Comparison of ENCODE assay signal across 9 mouse cellular contexts in genomic region chr5:140336680-140337079, GRCm38 (mm10). TPM values are rescaled to one million over a fixed set of nuclear protein-coding genes. Genes with fewer than 3 reads are reported as not detected.
DNase-seq lines count a peak whose midpoint lies in the region; ATAC-seq lines count a peak whose summit lies in the region.
"Had no signal": no experiment of that assay in that cellular context is flagged by ENCODE, and none has a peak within 500 bp of the region (broad histone marks: within the 10 kb centered on the region; RNA-seq: fewer than 3 reads in every experiment).

No protein-coding gene starts in this region.

- 91% methylated on average over 1 of the region's 1 CpGs for WGBS in forebrain, embryonic 10.5 days
- WGBS in forebrain, embryonic 12.5 days: 82% methylated on average over 1 of the region's 1 CpGs

- no peaks in the 10 kb centered on the region for H3K27me3 ChIP-seq in forebrain, embryonic 10.5 days (ENCODE audit: poor library complexity, severe bottlenecking)
- H3K27me3 ChIP-seq in forebrain, embryonic 12.5 days: no peaks in the 10 kb centered on the region
- H3K27me3 ChIP-seq: hindbrain, embryonic 15.5 days had no signal

- peak; percentile 35 for DNase-seq in forebrain, embryonic 10.5 days (ENCODE audit: extremely low spot score, low spot score)
- DNase-seq in left cerebral cortex, adult 18-20 months (ENCODE audit: low spot score in 2 of 2): peak; percentile 7 to 25
- DNase-seq in left cerebral cortex, adult 11 months (ENCODE audit: low spot score): no peak
- DNase-seq in ES-CJ7 (ENCODE audit: low read depth, low spot score): peak; percentile 50
- DNase-seq in retina, embryonic 14.5 days (ENCODE audit: low spot score): peak; percentile 71
- DNase-seq in urinary bladder, adult 18-20 months (ENCODE audit: low spot score in 2 of 2): no peak

- no peak overlapping the region for H3K4me2 ChIP-seq in forebrain, embryonic 12.5 days
- H3K4me2 ChIP-seq: hindbrain, embryonic 15.5 days had no signal

- no peak overlapping the region for H3K27ac ChIP-seq in forebrain, embryonic 10.5 days
- H3K27ac ChIP-seq in forebrain, embryonic 12.5 days: no peak overlapping the region
- H3K27ac ChIP-seq: hindbrain, embryonic 15.5 days had no signal

- H3K9me3 ChIP-seq in forebrain, embryonic 10.5 days: peaks cover 9% of the 10 kb centered on the region; the same call in 1 of the 2 replicates
- H3K9me3 ChIP-seq in forebrain, embryonic 12.5 days: no peaks in the 10 kb centered on the region
- H3K9me3 ChIP-seq: hindbrain, embryonic 15.5 days had no signal

- H3K9ac ChIP-seq in forebrain, embryonic 12.5 days: no peak overlapping the region
- H3K9ac ChIP-seq: hindbrain, embryonic 15.5 days had no signal

- H3K4me1 ChIP-seq in forebrain, embryonic 10.5 days: peaks cover 10% of the 10 kb centered on the region
- peaks cover 4% of the 10 kb centered on the region; the same call in 1 of the 2 replicates for H3K4me1 ChIP-seq in forebrain, embryonic 12.5 days

- peaks cover 68% of the 10 kb centered on the region for H3K36me3 ChIP-seq in forebrain, embryonic 10.5 days (replicated peaks)
- peaks cover 35% of the 10 kb centered on the region for H3K36me3 ChIP-seq in forebrain, embryonic 12.5 days (replicated peaks)

- ATAC-seq in forebrain, embryonic 12.5 days (ENCODE audit: low FRiP score): no peak
- ATAC-seq in erythroblast, adult 5-6 weeks (replicated peaks; ENCODE audit: low FRiP score, poor library complexity, severe bottlenecking): 0 out of 2 replicates have a peak, but pooled peaks have one; percentile 24

- no peak overlapping the region for H3K4me3 ChIP-seq in forebrain, embryonic 10.5 days
- no peak overlapping the region for H3K4me3 ChIP-seq in forebrain, embryonic 12.5 days (replicated peaks)
- H3K4me3 ChIP-seq: hindbrain, embryonic 15.5 days had no signal

RNA-seq across cellular contexts. Expression of gene Mrm2, which starts 5.0 kb away (rescaled TPM):
- 22.9 TPM in 2 replicates for polyA plus RNA-seq in forebrain, embryonic 10.5 days (2016; fragmentation: Nextera tagmentation; extraction: Ambion mirVana)
- 18.5 and 19.6 TPM in 2 replicates for polyA plus RNA-seq in forebrain, embryonic 12.5 days (2016; fragmentation: Nextera tagmentation; extraction: Ambion mirVana)
- 10 to 100 TPM in 1 of 2 experiments, 1 to 10 TPM in 1; 9.5 to 12.2 TPM for total RNA-seq in left cerebral cortex, adult 18-20 months (2021)
- total RNA-seq in erythroblast, adult 5-6 weeks (2015; ENCODE audit: low replicate concordance): 2.5 TPM in 1 of 2 replicates, not detected in the other
- 0.42 and 1.7 TPM in 2 replicates for total RNA-seq in erythroblast, adult 5-6 weeks (2017; ENCODE audit: low replicate concordance)

RNA-seq across cellular contexts. Expression of gene Nudt1, which starts 15.2 kb away (rescaled TPM):
- polyA plus RNA-seq in forebrain, embryonic 10.5 days (2016; fragmentation: Nextera tagmentation; extraction: Ambion mirVana): 57.4 TPM in 2 replicates
- polyA plus RNA-seq in forebrain, embryonic 12.5 days (2016; fragmentation: Nextera tagmentation; extraction: Ambion mirVana): 36.2 and 41.7 TPM in 2 replicates
- total RNA-seq in left cerebral cortex, adult 18-20 months (2021): 1 to 10 TPM; 6.5 to 7.8 TPM
- 10.0 and 11.7 TPM in 2 replicates for total RNA-seq in erythroblast, adult 5-6 weeks (2015; ENCODE audit: low replicate concordance)
- 5.3 and 10.3 TPM in 2 replicates for total RNA-seq in erythroblast, adult 5-6 weeks (2017; ENCODE audit: low replicate concordance)

RNA-seq across cellular contexts. Expression of gene Mad1l1, which starts 15.3 kb away (rescaled TPM):
- 60.8 and 62.7 TPM in 2 replicates for polyA plus RNA-seq in forebrain, embryonic 10.5 days (2016; fragmentation: Nextera tagmentation; extraction: Ambion mirVana)
- polyA plus RNA-seq in forebrain, embryonic 12.5 days (2016; fragmentation: Nextera tagmentation; extraction: Ambion mirVana): 46.4 and 49.7 TPM in 2 replicates
- total RNA-seq in left cerebral cortex, adult 18-20 months (2021): 10 to 100 TPM; 14.3 to 19.3 TPM
- 2.7 and 4.8 TPM in 2 replicates for total RNA-seq in erythroblast, adult 5-6 weeks (2015; ENCODE audit: low replicate concordance)
- 22.4 and 44.6 TPM in 2 replicates for total RNA-seq in erythroblast, adult 5-6 weeks (2017; ENCODE audit: low replicate concordance)

RNA-seq across cellular contexts. Expression of gene Snx8, which starts 52.4 kb away (rescaled TPM):
- 27.3 and 28.9 TPM in 2 replicates for polyA plus RNA-seq in forebrain, embryonic 10.5 days (2016; fragmentation: Nextera tagmentation; extraction: Ambion mirVana)
- 19.2 and 20.7 TPM in 2 replicates for polyA plus RNA-seq in forebrain, embryonic 12.5 days (2016; fragmentation: Nextera tagmentation; extraction: Ambion mirVana)
- total RNA-seq in left cerebral cortex, adult 18-20 months (2021): 10 to 100 TPM; 14.4 to 15.6 TPM
- 1.0 and 1.2 TPM in 2 replicates for total RNA-seq in erythroblast, adult 5-6 weeks (2015; ENCODE audit: low replicate concordance)
- 0.94 and 1.7 TPM in 2 replicates for total RNA-seq in erythroblast, adult 5-6 weeks (2017; ENCODE audit: low replicate concordance)

Comparison
In these comparisons a context has a peak if more than half of its experiments do, and no peak if none do; other contexts are left out.
1. DNase-seq: peak in forebrain, embryonic 10.5 days (single experiment), left cerebral cortex, adult 18-20 months (2 of 2), ES-CJ7 (single experiment) and retina, embryonic 14.5 days (single experiment); none in left cerebral cortex, adult 11 months (single experiment) and urinary bladder, adult 18-20 months (0 of 2).